Mouse (Mus musculus) MEL (cell line): Measurements from ENCODE around the gene Aldh5a1. TPM values are rescaled to one million over a fixed set of nuclear protein-coding genes. Genes with fewer than 3 reads are reported as not detected.

Experiments
- DNase-seq: peaks from one replicate; pipeline ENCODE4 v3.0.0; 2011; ENCODE audit warnings: low read depth, low spot score
- H3K27ac ChIP-seq: 2 replicates; pipeline ENCODE4 v1.5.1; 2012; ENCODE audit warnings: low read depth, mild to moderate bottlenecking, control low read depth, low read length, moderate library complexity; ENCODE audit not compliant: control insufficient read depth
- H3K27me3 ChIP-seq, 2 experiments: fragments of 150-350 bp in 1 of 2; sonication (generic) in 1 of 2; 2 replicates each; pipeline ENCODE4 v1.6.1; 2012; ENCODE audit warnings: low read length in 2 of 2, mild to moderate bottlenecking in 2 of 2, improper control_type of control experiment in 1 of 2, moderate library complexity in 1 of 2; ENCODE audit not compliant: insufficient read depth in 2 of 2, control insufficient read depth in 1 of 2
- H3K36me3 ChIP-seq, 2 experiments: 2 replicates each; pipeline ENCODE4 v1.6.1; 2012 to 2014; ENCODE audit warnings: low read length in 2 of 2, improper control_type of control experiment in 1 of 2, inconsistent platforms in 1 of 2, mild to moderate bottlenecking in 1 of 2; ENCODE audit not compliant: insufficient read depth in 2 of 2, control insufficient read depth in 1 of 2
- H3K4me1 ChIP-seq, 2 experiments: fragments of 150-350 bp in 1 of 2; sonication (generic) in 1 of 2; 2 replicates each; pipeline ENCODE4 v1.6.1; 2012; ENCODE audit warnings: low read length in 2 of 2, improper control_type of control experiment in 1 of 2, mild to moderate bottlenecking in 1 of 2; ENCODE audit not compliant: insufficient read depth in 2 of 2, control insufficient read depth in 1 of 2
- H3K4me3 ChIP-seq, 2 experiments: fragments of 150-350 bp in 1 of 2; sonication (generic) in 1 of 2; 2 replicates each; pipeline ENCODE4 v1.5.1; 2012; ENCODE audit warnings: low read depth in 2 of 2, low read length in 2 of 2, mild to moderate bottlenecking in 2 of 2, moderate library complexity in 2 of 2, control low read depth in 1 of 2, improper control_type of control experiment in 1 of 2; ENCODE audit not compliant: control insufficient read depth in 1 of 2, insufficient read depth in 1 of 2
- H3K79me2 ChIP-seq: 2 replicates; pipeline ENCODE4 v1.6.1; 2012; ENCODE audit warnings: mild to moderate bottlenecking, low read length, moderate library complexity; ENCODE audit not compliant: control insufficient read depth, poor library complexity, insufficient read depth
- H3K9ac ChIP-seq: 2 replicates; pipeline ENCODE4 v1.6.1; 2012; ENCODE audit warnings: low read depth, mild to moderate bottlenecking, control low read depth, low read length, moderate library complexity; ENCODE audit not compliant: control insufficient read depth, poor library complexity, severe bottlenecking
- H3K9me3 ChIP-seq: fragments of 150-350 bp; sonication (generic); replicated peaks from 2 replicates; pipeline ENCODE4 v1.6.1; 2012; ENCODE audit warnings: mild to moderate bottlenecking, low read length, improper control_type of control experiment, moderate library complexity; ENCODE audit not compliant: insufficient read depth
- CTCF ChIP-seq, 3 experiments: IDR thresholded peaks in 2 of 3; conservative IDR thresholded peaks in 1 of 3; 2 replicates each; pipeline ENCODE4 v1.5.1; 2011 to 2012; ENCODE audit warnings: low read length in 3 of 3, low read depth in 2 of 3, mild to moderate bottlenecking in 2 of 3, improper control_type of control experiment in 1 of 3, inconsistent platforms in 1 of 3, mixed read lengths in 1 of 3, moderate library complexity in 1 of 3; ENCODE audit not compliant: control insufficient read depth in 1 of 3, insufficient read depth in 1 of 3, poor library complexity in 1 of 3, severe bottlenecking in 1 of 3
- E2F4 ChIP-seq: IDR thresholded peaks from 2 replicates; pipeline ENCODE4 v1.6.1; 2011; ENCODE audit warnings: low read depth, low read length, improper control_type of control experiment, borderline replicate concordance
- GATA1 ChIP-seq: IDR thresholded peaks from 2 replicates; pipeline ENCODE4 v1.6.1; 2011; ENCODE audit warnings: low read depth, low read length, improper control_type of control experiment
- KAT2A ChIP-seq: conservative IDR thresholded peaks from 2 replicates; pipeline ENCODE4 v1.6.1; 2012; ENCODE audit warnings: low read depth, low read length, improper control_type of control experiment, inconsistent platforms
- MAX ChIP-seq: IDR thresholded peaks from 2 replicates; pipeline ENCODE4 v1.6.1; 2011; ENCODE audit warnings: low read length, improper control_type of control experiment
- MAZ ChIP-seq: IDR thresholded peaks from 2 replicates; pipeline ENCODE4 v1.6.1; 2012; ENCODE audit warnings: low read depth, mild to moderate bottlenecking, inconsistent platforms, low read length, improper control_type of control experiment
- MXI1 ChIP-seq: IDR thresholded peaks from 2 replicates; pipeline ENCODE4 v1.6.1; 2011; ENCODE audit warnings: mild to moderate bottlenecking, low read depth, low read length, improper control_type of control experiment
- NRF1 ChIP-seq: IDR thresholded peaks from 2 replicates; pipeline ENCODE4 v1.6.1; 2014; ENCODE audit warnings: low read depth, mild to moderate bottlenecking, inconsistent platforms, low read length, improper control_type of control experiment, moderate library complexity; ENCODE audit not compliant: poor library complexity, insufficient read depth, severe bottlenecking
- RAD21 ChIP-seq: IDR thresholded peaks from 2 replicates; pipeline ENCODE4 v1.6.1; 2011; ENCODE audit warnings: mild to moderate bottlenecking, low read depth, low read length, improper control_type of control experiment
- SMC3 ChIP-seq: IDR thresholded peaks from 2 replicates; pipeline ENCODE4 v1.6.1; 2011; ENCODE audit warnings: low read depth, low read length, improper control_type of control experiment
- USF1 ChIP-seq: IDR thresholded peaks from 2 replicates; pipeline ENCODE4 v1.6.1; 2014; ENCODE audit warnings: low read depth, mild to moderate bottlenecking, inconsistent platforms, low read length, improper control_type of control experiment, moderate library complexity
- ZKSCAN1 ChIP-seq: IDR thresholded peaks from 2 replicates; pipeline ENCODE4 v1.6.1; 2012; ENCODE audit warnings: low read depth, mild to moderate bottlenecking, inconsistent platforms, low read length, improper control_type of control experiment, moderate library complexity
- ZMIZ1 ChIP-seq: IDR thresholded peaks from 2 replicates; pipeline ENCODE4 v1.6.1; 2012; ENCODE audit warnings: low read depth, mild to moderate bottlenecking, inconsistent platforms, low read length, improper control_type of control experiment, moderate library complexity
- polyA plus RNA-seq, 2 experiments: library from polyadenylated mRNA; stranded (reverse) in 1 of 2; unstranded in 1 of 2; fragments of >175 nt in 1 of 2; fragments of >200 nt in 1 of 2; gene quantifications; 2 replicates each; pipeline versions ENCODE4 v1.2.1 to v1.2.4; 2012; ENCODE audit warnings: low replicate concordance in 2 of 2, low read depth in 1 of 2; ENCODE audit not compliant: insufficient read length in 2 of 2, insufficient read depth in 1 of 2, missing spikeins in 1 of 2
- total RNA-seq: library from RNA; depleted of rRNA; stranded (reverse); fragments of 300-350 nt; gene quantifications from 2 replicates; pipeline ENCODE4 v1.2.3, GENCODE M21; 2012

Gene Aldh5a1
- total and polyA plus RNA-seq, 3 experiments: 0.04 to 0.15 TPM; not detected in 1

GRCm38 (mm10) chr13:24866430-24867402, 70.7 kb downstream of the Aldh5a1 start:
- peak; percentile 49 for DNase-seq
- no peak overlapping the region for H3K4me3 ChIP-seq
- peaks cover 0 to 3% of the 10 kb centered on the region in 2 experiments; a peak in 1 of 4 replicates for H3K4me1 ChIP-seq
- no peak overlapping the region for H3K9ac ChIP-seq
- H3K27me3 ChIP-seq: peaks cover 0 to 1% of the 10 kb centered on the region in 2 experiments; a peak in 1 of 4 replicates
- no peaks in the 10 kb centered on the region for H3K36me3 ChIP-seq
- TF ChIP-seq ZKSCAN1: no peak
- TF ChIP-seq USF1: no peak
- no peak for TF ChIP-seq GATA1
- no peak for TF ChIP-seq MAX
- no peak for TF ChIP-seq KAT2A
- no peaks in the 10 kb centered on the region for H3K9me3 ChIP-seq
- no peak overlapping the region for H3K27ac ChIP-seq
- no peaks in the 10 kb centered on the region for H3K79me2 ChIP-seq

GRCm38 (mm10) chr13:24862520-24862919, 74.9 kb downstream of the Aldh5a1 start:
- no peaks in the 10 kb centered on the region for H3K36me3 ChIP-seq
- DNase-seq: peak; percentile 70

GRCm38 (mm10) chr13:24862021-24862420, 75.4 kb downstream of the Aldh5a1 start:
- TF ChIP-seq CTCF (IDR thresholded peaks at IDR 0.05 in 2 of 3, conservative IDR thresholded peaks at IDR 0.05 in 1 of 3; ENCODE audit: control insufficient read depth in 1 of 3, insufficient read depth in 1 of 3, low read depth in 2 of 3, low read length in 3 of 3, poor library complexity in 1 of 3, severe bottlenecking in 1 of 3) (no peak), E2F4 (no peak), NRF1 (no peak)
- Histone ChIP-seq H3K4me3 (no peak overlapping the region), H3K36me3 (no peaks in the 10 kb centered on the region), H3K4me1 (peaks cover 0 to 3% of the 10 kb centered on the region in 2 experiments; a peak in 1 of 4 replicates), H3K79me2 (no peaks in the 10 kb centered on the region), H3K9ac (no peak overlapping the region), H3K27me3 (no peaks in the 10 kb centered on the region; a peak in 1 of 4 replicates), H3K27ac (no peak overlapping the region), H3K9me3 (no peaks in the 10 kb centered on the region)
- no peak for DNase-seq

More at GRCm38 (mm10) chr13:24862520-24862919, 74.9 kb downstream of the Aldh5a1 start:
- Histone ChIP-seq H3K79me2 (no peaks in the 10 kb centered on the region), H3K9ac (no peak overlapping the region), H3K27me3 (no peaks in the 10 kb centered on the region; a peak in 1 of 4 replicates), H3K27ac (no peak overlapping the region), H3K9me3 (no peaks in the 10 kb centered on the region), H3K4me1 (peaks cover 0 to 3% of the 10 kb centered on the region in 2 experiments; a peak in 1 of 4 replicates), H3K4me3 (no peak overlapping the region)
- no peak for TF ChIP-seq MAZ
- TF ChIP-seq RAD21: peak; percentile 43
- TF ChIP-seq CTCF (IDR thresholded peaks at IDR 0.05 in 2 of 3, conservative IDR thresholded peaks at IDR 0.05 in 1 of 3; ENCODE audit: control insufficient read depth in 1 of 3, insufficient read depth in 1 of 3, low read depth in 2 of 3, low read length in 3 of 3, poor library complexity in 1 of 3, severe bottlenecking in 1 of 3): peak; percentile 67 to 72 (median 68)
- TF ChIP-seq SMC3: peak; percentile 55
- no peak for TF ChIP-seq MAX
- no peak for TF ChIP-seq ZMIZ1
- TF ChIP-seq MXI1: no peak
